Mouse (Mus musculus) liver, adult 10 weeks (tissue): ENCODE results near the gene Man2a1. TPM values are rescaled to one million over a fixed set of nuclear protein-coding genes. Genes with fewer than 3 reads are reported as not detected.

Source experiments
- polyA plus RNA-seq: library from polyadenylated mRNA; stranded (reverse); fragments of 350-450 nt; fragmentation: Illumina TruSeq; extraction: RNeasy Lipid Tissue Mini Kit (QIAGEN cat#74804); gene quantifications from one replicate; pipeline ENCODE4 v1.2.3, GENCODE M21; 2014; ENCODE audit warnings: low read depth, low replicate concordance

Man2a1 gene
- 121 TPM for polyA plus RNA-seq

DNA sequence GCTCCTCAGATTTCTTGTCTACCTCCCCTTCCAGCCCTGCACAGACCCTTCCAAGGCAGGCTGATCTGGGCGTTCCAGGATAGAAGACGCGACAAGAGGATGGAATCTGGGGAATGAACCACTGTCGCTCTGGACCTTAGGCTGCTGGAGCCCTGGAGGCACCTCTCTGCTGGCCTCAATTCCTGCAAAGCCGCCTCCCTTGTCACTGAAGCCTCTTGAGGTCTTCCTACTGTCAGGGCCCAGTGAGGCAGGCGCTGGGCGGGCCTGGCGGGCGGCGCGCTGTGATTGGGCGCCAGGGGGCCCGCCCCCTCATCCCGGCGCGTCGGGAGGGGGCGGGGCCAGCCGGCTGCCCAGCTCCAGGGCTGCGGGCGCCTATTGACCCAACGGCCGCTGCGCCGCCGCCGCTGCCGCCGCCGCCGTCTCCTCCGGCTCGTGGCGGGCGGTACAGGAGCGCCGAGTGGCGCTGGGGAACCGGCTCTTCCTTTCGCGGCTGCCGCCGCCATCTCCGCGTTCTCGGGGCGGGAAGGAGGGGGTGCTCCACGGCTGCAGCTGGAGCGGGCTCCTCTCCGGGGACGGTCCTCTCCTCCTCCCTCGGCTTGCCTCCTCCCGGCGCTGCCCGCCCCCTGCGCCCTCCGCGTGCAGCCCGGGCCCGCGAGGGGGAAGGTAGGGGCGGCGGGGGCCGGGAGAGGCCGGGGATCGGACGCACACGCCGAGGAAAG, at the start of gene Man2a1:
TSS of gene Man2a1 (plus strand) at position 365 of the 719 bp plus-strand sequence.

Other genes starting within 250 kb of the Man2a1 start
- gene 4930583I09Rik, start 235.3 kb downstream of the Man2a1 start, polyA plus RNA-seq, result not detected